Mouse (Mus musculus) limb, embryonic 14.5 days (tissue): ENCODE results near the gene Ube2n. TPM values are rescaled to one million over a fixed set of nuclear protein-coding genes. Genes with fewer than 3 reads are reported as not detected.

Experiments used
- ATAC-seq: fragments of 200-750 bp; cut with Nextera tagmentation; 2 replicates; pipeline ENCODE4 v1.8.0; 2017; ENCODE audit warnings: low read depth, moderate number of reproducible peaks, moderate TSS enrichment; ENCODE audit not compliant: low FRiP score
- DNase-seq: peaks from one replicate; pipeline ENCODE4 v3.0.0-alpha.2; 2015; ENCODE audit warnings: low spot score
- H3K27ac ChIP-seq: fragments of 300-500 bp; sonication (generic); replicated peaks from 2 replicates; pipeline ENCODE4 v1.5.1; 2014; ENCODE audit warnings: low read depth, mild to moderate bottlenecking, low read length, moderate library complexity, mixed read lengths
- H3K27me3 ChIP-seq: fragments of 300-500 bp; sonication (generic); 2 replicates; pipeline ENCODE4 v1.6.1; 2014; ENCODE audit warnings: low read length, mixed read lengths; ENCODE audit not compliant: control insufficient read depth, insufficient read depth
- H3K36me3 ChIP-seq: fragments of 300-500 bp; sonication (generic); 2 replicates; pipeline ENCODE4 v1.6.1; 2014; ENCODE audit warnings: mild to moderate bottlenecking, low read length, moderate library complexity, mixed read lengths; ENCODE audit not compliant: control insufficient read depth, insufficient read depth
- H3K4me1 ChIP-seq: fragments of 300-500 bp; sonication (generic); 2 replicates; pipeline ENCODE4 v1.6.1; 2014; ENCODE audit warnings: antibody characterized with exemption, low read length, mixed read lengths; ENCODE audit not compliant: control insufficient read depth, insufficient read depth
- H3K4me2 ChIP-seq: fragments of 300-500 bp; sonication (generic); replicated peaks from 2 replicates; pipeline ENCODE4 v1.6.1; 2014; ENCODE audit warnings: low read depth, mild to moderate bottlenecking, low read length, moderate library complexity; ENCODE audit not compliant: severe bottlenecking
- H3K4me3 ChIP-seq: fragments of 300-500 bp; sonication (generic); replicated peaks from 2 replicates; pipeline ENCODE4 v1.5.1; 2014; ENCODE audit warnings: low read length
- H3K9ac ChIP-seq: fragments of 300-500 bp; sonication (generic); 2 replicates; pipeline ENCODE4 v1.6.1; 2014; ENCODE audit warnings: mild to moderate bottlenecking, low read depth, low read length, moderate library complexity; ENCODE audit not compliant: severe bottlenecking
- H3K9me3 ChIP-seq: fragments of 300-500 bp; sonication (generic); 2 replicates; pipeline ENCODE4 v1.6.1; 2016; ENCODE audit warnings: low read length; ENCODE audit not compliant: control insufficient read depth
- POLR2A ChIP-seq: fragments of 200-500 bp; IDR thresholded peaks from 2 replicates; pipeline ENCODE4 v1.8.0; 2012; ENCODE audit warnings: inconsistent platforms, mild to moderate bottlenecking, moderate library complexity, borderline replicate concordance; ENCODE audit not compliant: insufficient read depth, insufficient read length; ENCODE audit errors: extremely low read depth
- WGBS: fragments of 180-500 bp; shearing (Covaris S2); extraction: QIAGEN DNeasy Blood & Tissue Kit; methylation state at CpG from one replicate; pipeline ENCODE4 v1.1.7; 2014; 5-methylcytosine and 5-hydroxymethylcytosine counted together
- polyA plus RNA-seq, 2 experiments: library from polyadenylated mRNA; depleted of rRNA in 1 of 2; stranded (reverse) in 1 of 2; unstranded in 1 of 2; fragments of >200 nt; fragmentation: Nextera tagmentation in 1 of 2; extraction: Ambion mirVana in 1 of 2; gene quantifications; 2 replicates each; pipeline versions ENCODE4 v1.2.1 to v1.2.3; 2012 to 2014

The Ube2n gene
- polyA plus RNA-seq, 2 experiments: 225 to 276 TPM

DNA sequence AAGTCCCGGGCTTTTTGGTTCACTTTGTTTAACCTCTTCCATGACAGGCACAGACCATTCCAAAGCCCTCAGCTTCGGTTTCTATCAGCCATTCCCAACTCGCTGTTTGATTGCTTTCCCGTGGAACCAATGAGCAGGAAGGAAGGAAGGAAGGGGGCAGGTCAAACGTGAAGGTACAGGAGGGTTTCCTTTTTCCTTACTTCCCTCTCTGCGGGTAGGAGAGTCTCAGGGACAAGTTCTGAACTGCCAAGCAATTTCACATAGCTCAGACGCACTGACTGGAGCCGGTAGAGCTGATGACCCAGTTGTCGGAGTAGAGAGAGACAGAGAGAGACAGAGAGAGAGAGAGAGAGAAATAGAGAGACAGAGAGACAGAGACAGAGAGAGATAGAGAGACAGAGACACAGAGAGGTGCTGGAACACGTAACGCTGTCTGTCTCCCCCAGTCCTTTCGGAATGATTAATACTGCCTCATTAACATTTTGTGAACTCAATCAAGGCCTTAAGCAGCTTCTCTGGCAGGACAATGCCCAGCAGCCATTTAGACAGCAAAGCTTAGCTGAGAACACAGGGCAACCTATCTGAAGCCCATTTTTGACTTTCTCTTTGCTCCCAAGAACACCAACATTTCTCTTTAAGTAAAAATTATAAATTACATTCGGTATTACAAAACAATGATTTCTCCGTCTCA lies 62.1 kb downstream of the Ube2n start:
- no peak for TF ChIP-seq POLR2A
- no peak overlapping the region for H3K4me2 ChIP-seq
- no peaks in the 10 kb centered on the region for H3K36me3 ChIP-seq
- ATAC-seq: no peak
- 58% methylated on average over 14 of the region's 14 CpGs for WGBS
- no peak overlapping the region for H3K9ac ChIP-seq
- no peaks in the 10 kb centered on the region for H3K27me3 ChIP-seq
- H3K9me3 ChIP-seq: no peaks in the 10 kb centered on the region
- DNase-seq: no peak
- H3K4me1 ChIP-seq: no peaks in the 10 kb centered on the region
- H3K27ac ChIP-seq: no peak overlapping the region
- no peak overlapping the region for H3K4me3 ChIP-seq

DNA sequence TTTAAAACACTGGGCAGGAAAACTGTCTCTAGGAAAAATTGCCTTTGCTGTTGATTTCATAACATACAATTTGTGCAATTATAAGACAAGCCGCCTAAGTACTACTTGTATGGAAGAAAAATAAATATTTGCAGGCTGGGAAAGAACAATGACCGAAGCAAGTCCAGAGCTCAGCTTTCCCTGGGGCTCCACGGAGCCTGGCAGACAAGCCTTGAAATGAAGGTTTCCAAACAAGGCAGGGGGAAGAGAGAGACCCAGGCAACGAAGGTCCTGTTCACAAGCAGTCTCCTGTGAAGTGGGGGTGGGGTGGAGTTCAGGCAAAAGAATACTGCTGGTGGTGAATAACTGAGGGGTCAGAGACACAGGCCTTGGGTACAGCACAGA lies 62.6 kb downstream of the Ube2n start:
- TF ChIP-seq POLR2A: no peak
- H3K9me3 ChIP-seq: no peaks in the 10 kb centered on the region
- H3K4me2 ChIP-seq: no peak overlapping the region
- DNase-seq (no peak), ATAC-seq (no peak)
- no peaks in the 10 kb centered on the region for H3K4me1 ChIP-seq
- WGBS: 41% methylated on average over 4 of the region's 4 CpGs
- H3K27me3 ChIP-seq: no peaks in the 10 kb centered on the region
- H3K9ac ChIP-seq: no peak overlapping the region
- H3K36me3 ChIP-seq: no peaks in the 10 kb centered on the region
- H3K27ac ChIP-seq: no peak overlapping the region
- H3K4me3 ChIP-seq: no peak overlapping the region

GRCm38 (mm10) chr10:95585554-95585953 lies 70.6 kb downstream of the Ube2n start:
- Histone ChIP-seq H3K27me3 (no peaks in the 10 kb centered on the region), H3K4me2 (no peak overlapping the region), H3K9ac (no peak overlapping the region), H3K36me3 (no peaks in the 10 kb centered on the region), H3K4me3 (no peak overlapping the region), H3K9me3 (no peaks in the 10 kb centered on the region), H3K27ac (no peak overlapping the region), H3K4me1 (no peaks in the 10 kb centered on the region)
- no peak for ATAC-seq
- DNase-seq: no peak
- 82% methylated on average over 6 of the region's 6 CpGs for WGBS
- TF ChIP-seq POLR2A: no peak

DNA sequence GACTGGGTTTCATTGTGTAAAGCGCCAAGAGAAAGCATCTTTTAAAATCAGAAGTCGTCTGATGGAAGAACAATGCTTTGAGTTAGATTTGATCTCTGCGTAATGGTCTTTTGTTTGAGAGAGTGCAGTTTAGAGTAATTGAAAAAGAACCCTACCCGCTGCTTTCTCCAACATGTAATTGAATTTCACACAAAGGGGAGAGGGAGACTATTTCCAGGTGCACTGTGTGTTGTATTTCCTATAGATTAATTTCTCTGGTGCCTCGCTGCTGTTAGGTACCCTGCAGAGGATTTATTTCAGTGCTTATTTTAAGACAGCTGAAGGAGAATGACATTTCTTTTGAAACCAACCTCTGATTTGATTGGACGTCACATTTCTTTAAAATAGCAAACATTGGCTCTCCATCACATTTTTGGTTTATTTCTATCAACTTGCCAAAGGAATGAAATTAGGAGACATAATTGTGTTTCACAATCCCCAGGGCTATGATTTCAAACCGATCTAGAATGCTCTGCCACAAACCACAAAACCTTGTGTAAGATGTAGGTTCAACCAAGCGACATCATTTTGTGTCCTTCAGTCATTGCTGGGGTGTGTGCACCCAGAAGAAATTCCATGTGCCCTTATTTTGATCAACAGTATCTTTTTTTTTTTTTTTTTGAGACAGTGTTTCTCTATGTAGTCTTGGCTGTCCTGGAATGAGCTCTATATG lies 72.7 kb downstream of the Ube2n start:
- Histone ChIP-seq H3K27me3 (no peaks in the 10 kb centered on the region), H3K4me2 (no peak overlapping the region), H3K27ac (no peak overlapping the region), H3K4me1 (no peaks in the 10 kb centered on the region), H3K4me3 (no peak overlapping the region), H3K36me3 (no peaks in the 10 kb centered on the region), H3K9ac (no peak overlapping the region), H3K9me3 (no peaks in the 10 kb centered on the region)
- ATAC-seq (no peak), DNase-seq (no peak)
- TF ChIP-seq POLR2A: no peak
- WGBS: 68% methylated on average over 8 of the region's 8 CpGs

GRCm38 (mm10) chr10:95589196-95589595 lies 74.3 kb downstream of the Ube2n start:
- Histone ChIP-seq H3K4me2 (no peak overlapping the region), H3K9ac (no peak overlapping the region), H3K9me3 (no peaks in the 10 kb centered on the region), H3K4me1 (no peaks in the 10 kb centered on the region), H3K27ac (no peak overlapping the region), H3K27me3 (no peaks in the 10 kb centered on the region), H3K36me3 (no peaks in the 10 kb centered on the region), H3K4me3 (no peak overlapping the region)
- no peak for ATAC-seq
- 91% methylated on average over 4 of the region's 4 CpGs for WGBS
- DNase-seq: no peak
- TF ChIP-seq POLR2A: no peak
